ENCODE assay signal across 22 mouse cellular contexts in the genomic region with DNA sequence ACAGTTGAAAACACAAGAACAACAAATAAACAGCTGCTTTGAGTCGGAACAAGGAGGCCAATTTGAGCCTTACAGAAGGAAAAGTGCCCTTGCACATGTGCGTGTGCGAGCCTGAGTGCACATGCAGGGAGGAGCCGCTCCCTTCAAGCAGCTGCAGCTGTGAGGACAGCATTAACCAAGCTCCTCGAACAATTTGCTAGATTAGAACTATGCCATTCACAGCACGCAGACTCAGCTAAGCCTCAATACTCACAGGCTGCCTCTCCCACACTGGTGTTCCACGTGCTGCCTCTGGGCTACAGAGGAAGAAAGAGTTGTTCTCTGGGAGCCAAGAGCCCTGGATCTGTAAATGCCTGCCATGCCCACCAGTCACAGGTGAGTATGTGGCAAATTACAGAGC. TPM values are rescaled to one million over a fixed set of nuclear protein-coding genes. Genes with fewer than 3 reads are reported as not detected.
DNase-seq lines count a peak whose midpoint lies in the region; ATAC-seq and TF ChIP-seq lines count a peak whose summit lies in the region.
"Had no signal": no experiment of that assay in that cellular context is flagged by ENCODE, and none has a peak within 500 bp of the region (broad histone marks: within the 10 kb centered on the region; RNA-seq: fewer than 3 reads in every experiment).

No protein-coding gene starts in this region.

- no peaks in the 10 kb centered on the region for H3K36me3 ChIP-seq in heart, embryonic 12.5 days
- H3K36me3 ChIP-seq in midbrain, embryonic 13.5 days, result no peaks in the 10 kb centered on the region
- no peaks in the 10 kb centered on the region for H3K36me3 ChIP-seq in midbrain, embryonic 15.5 days (replicated peaks)
- no peaks in the 10 kb centered on the region for H3K36me3 ChIP-seq in forebrain, postnatal 0 days (ENCODE audit: insufficient read depth)
- H3K36me3 ChIP-seq: embryonic facial prominence, embryonic 13.5 days; kidney, embryonic 15.5 days; neural tube, embryonic 12.5 days had no signal

- no peaks in the 10 kb centered on the region for H3K4me1 ChIP-seq in heart, embryonic 12.5 days (replicated peaks)
- H3K4me1 ChIP-seq in midbrain, embryonic 13.5 days (replicated peaks), result peaks cover 8% of the 10 kb centered on the region
- H3K4me1 ChIP-seq in midbrain, embryonic 15.5 days, result peaks cover 4% of the 10 kb centered on the region; the same call in 1 of the 2 replicates
- 0 out of 2 replicates have a peak, but pooled peaks cover 5% of the 10 kb centered on the region for H3K4me1 ChIP-seq in forebrain, postnatal 0 days (ENCODE audit: insufficient read depth)
- H3K4me1 ChIP-seq: embryonic facial prominence, embryonic 13.5 days; kidney, embryonic 15.5 days; neural tube, embryonic 12.5 days had no signal

- ATAC-seq in heart, embryonic 12.5 days (ENCODE audit: insufficient number of reproducible peaks, low FRiP score), result no peak
- 0 out of 2 replicates have a peak, but pooled peaks have one; percentile 42 for ATAC-seq in midbrain, embryonic 13.5 days
- ATAC-seq in midbrain, embryonic 15.5 days (replicated peaks), result no peak; the same call in 1 of the 2 replicates
- peak; percentile 90 for ATAC-seq in forebrain, postnatal 0 days
- ATAC-seq in inflammation-experienced regulatory T-cells, adult 6 months, result no peak
- ATAC-seq: intestine, postnatal 0 days had no signal

- H3K9me3 ChIP-seq in heart, embryonic 12.5 days (replicated peaks), result no peaks in the 10 kb centered on the region; the same call in 1 of the 2 replicates
- no peaks in the 10 kb centered on the region for H3K9me3 ChIP-seq in midbrain, embryonic 13.5 days
- no peaks in the 10 kb centered on the region for H3K9me3 ChIP-seq in midbrain, embryonic 15.5 days
- H3K9me3 ChIP-seq in forebrain, postnatal 0 days (ENCODE audit: low read length), result no peaks in the 10 kb centered on the region
- H3K9me3 ChIP-seq: embryonic facial prominence, embryonic 13.5 days; kidney, embryonic 15.5 days; neural tube, embryonic 12.5 days had no signal

- H3K4me3 ChIP-seq in heart, embryonic 12.5 days, result no peak overlapping the region
- no peak overlapping the region for H3K4me3 ChIP-seq in midbrain, embryonic 13.5 days (replicated peaks)
- H3K4me3 ChIP-seq in midbrain, embryonic 15.5 days, result no peak overlapping the region
- H3K4me3 ChIP-seq in forebrain, postnatal 0 days (ENCODE audit: low read depth, low read length), result no peak overlapping the region
- H3K4me3 ChIP-seq: embryonic facial prominence, embryonic 13.5 days; kidney, embryonic 15.5 days; neural tube, embryonic 12.5 days had no signal

- no peak for TF ChIP-seq POLR2A in brain, embryonic 14.5 days (IDR thresholded peaks at IDR 0.05; ENCODE audit: borderline replicate concordance, extremely low read depth, insufficient read depth, insufficient read length, poor library complexity, severe bottlenecking)

- no peak overlapping the region for H3K27ac ChIP-seq in heart, embryonic 12.5 days (ENCODE audit: poor library complexity, severe bottlenecking)
- no peak overlapping the region for H3K27ac ChIP-seq in midbrain, embryonic 13.5 days
- H3K27ac ChIP-seq in midbrain, embryonic 15.5 days, result no peak overlapping the region
- no peak overlapping the region for H3K27ac ChIP-seq in forebrain, postnatal 0 days (ENCODE audit: low read depth, low read length)
- H3K27ac ChIP-seq: embryonic facial prominence, embryonic 13.5 days; kidney, embryonic 15.5 days; liver, embryonic 14.5 days; macrophage; neural tube, embryonic 12.5 days had no signal

- WGBS in heart, embryonic 12.5 days, result 63% methylated on average over 7 of the region's 7 CpGs
- 44% methylated on average over 7 of the region's 7 CpGs for whole genome bisulfite sequencing in midbrain, embryonic 13.5 days
- WGBS in midbrain, embryonic 15.5 days, result 36% methylated on average over 7 of the region's 7 CpGs
- WGBS in forebrain, postnatal 0 days, result 42% methylated on average over 7 of the region's 7 CpGs

- H3K9ac ChIP-seq in heart, embryonic 12.5 days, result no peak overlapping the region
- no peak overlapping the region for H3K9ac ChIP-seq in midbrain, embryonic 13.5 days (replicated peaks)
- H3K9ac ChIP-seq in midbrain, embryonic 15.5 days, result no peak overlapping the region
- no peak overlapping the region for H3K9ac ChIP-seq in forebrain, postnatal 0 days
- H3K9ac ChIP-seq: embryonic facial prominence, embryonic 13.5 days; kidney, embryonic 15.5 days; liver, embryonic 14.5 days; neural tube, embryonic 12.5 days had no signal

- DNase-seq in heart, adult 11 months, result peak; percentile 62
- peak; percentile 86 for DNase-seq in brain, embryonic 14.5 days (ENCODE audit: low read depth)
- DNase-seq in forebrain, postnatal 0 days, result peak; percentile 67
- DNase-seq: B cell, adult 2 months; cerebellum, adult 9-10 months; gastrocnemius, postnatal 36 days; right cerebral cortex, postnatal 4 days; thymus, adult 2 months had no signal

- no peak overlapping the region for H3K4me2 ChIP-seq in heart, embryonic 12.5 days
- no peak overlapping the region for H3K4me2 ChIP-seq in midbrain, embryonic 13.5 days (replicated peaks)
- no peak overlapping the region for H3K4me2 ChIP-seq in midbrain, embryonic 15.5 days
- H3K4me2 ChIP-seq in forebrain, postnatal 0 days (ENCODE audit: low read depth), result no peak overlapping the region
- H3K4me2 ChIP-seq: embryonic facial prominence, embryonic 13.5 days; kidney, embryonic 15.5 days; neural tube, embryonic 12.5 days had no signal

- H3K27me3 ChIP-seq in heart, embryonic 12.5 days (replicated peaks), result no peaks in the 10 kb centered on the region
- no peaks in the 10 kb centered on the region for H3K27me3 ChIP-seq in midbrain, embryonic 13.5 days
- H3K27me3 ChIP-seq in midbrain, embryonic 15.5 days (replicated peaks), result no peaks in the 10 kb centered on the region
- H3K27me3 ChIP-seq in forebrain, postnatal 0 days (ENCODE audit: insufficient read depth, low read length), result no peaks in the 10 kb centered on the region
- H3K27me3 ChIP-seq: kidney, embryonic 15.5 days; neural tube, embryonic 12.5 days had no signal

- TF ChIP-seq CTCF in brain, embryonic 14.5 days (IDR thresholded peaks at IDR 0.05; ENCODE audit: borderline replicate concordance, extremely low read depth, insufficient read depth, insufficient read length), result no peak
- TF ChIP-seq CTCF in forebrain, postnatal 0 days (IDR thresholded peaks at IDR 0.05; ENCODE audit: low read depth), result no peak

RNA-seq across cellular contexts. Expression of gene B3gat1, which starts 11.8 kb away (rescaled TPM):
- 0.14 TPM in 1 of 2 replicates, not detected in the other for polyA plus RNA-seq in heart, embryonic 12.5 days (2016; fragmentation: Nextera tagmentation; extraction: Ambion mirVana)
- 20.1 and 26.2 TPM in 2 replicates for polyA plus RNA-seq in midbrain, embryonic 13.5 days (2015; fragmentation: Nextera tagmentation; extraction: Ambion mirVana)
- polyA plus RNA-seq in midbrain, embryonic 15.5 days (2015; fragmentation: Nextera tagmentation; extraction: Ambion mirVana), result 44.6 and 45.7 TPM in 2 replicates
- 226 and 262 TPM in 2 replicates for polyA plus RNA-seq in brain, embryonic 14.5 days (2012; rRNA removed)
- total RNA-seq in forebrain, postnatal 0 days (2014; rRNA removed), result 141 and 149 TPM in 2 replicates
- 40.0 and 42.0 TPM in 2 replicates for polyA plus RNA-seq in forebrain, postnatal 0 days (2015; fragmentation: Nextera tagmentation; extraction: Ambion mirVana)
- not detected for polyA plus RNA-seq in inflammation-experienced regulatory T-cells, adult 6 months (2017; shearing (Covaris generic))
- total RNA-seq: common myeloid progenitor, adult 5-6 weeks had no signal
- polyA plus RNA-seq: heart, postnatal 0 days; large intestine, adult 2 months; lung, embryonic 16.5 days; macrophage had no signal

Comparison
In these comparisons a context has a peak if more than half of its experiments do, and no peak if none do; other contexts are left out.
1. ATAC-seq: peak in midbrain, embryonic 13.5 days (single experiment) and forebrain, postnatal 0 days (single experiment); none in heart, embryonic 12.5 days (single experiment), midbrain, embryonic 15.5 days (single experiment) and inflammation-experienced regulatory T-cells, adult 6 months (single experiment).
2. RNA of gene B3gat1, which starts 11.8 kb away (polyA plus RNA-seq): 226 to 262 TPM in brain, embryonic 14.5 days, 44.6 to 45.7 TPM in midbrain, embryonic 15.5 days, 40.0 to 42.0 TPM in forebrain, postnatal 0 days and 20.1 to 26.2 TPM in midbrain, embryonic 13.5 days; 0.14 TPM in heart, embryonic 12.5 days and not detected in inflammation-experienced regulatory T-cells, adult 6 months; every median in the first group is over 10 times any median in the second.
3. Peak in every context shown above with its lines, with median percentiles within 50 percentile points of each other: DNase-seq.